Mouse (Mus musculus): ENCODE measurements around the gene 1700069L16Rik.

The 1700069L16Rik gene

GRCm38 (mm10) chr5:113683246-113683645 is 41.3 kb downstream of the 1700069L16Rik start:
- DNase-seq: no peak

- no peak for DNase-seq
These were observed 42.1 kb downstream of the 1700069L16Rik start for GRCm38 (mm10) chr5:113682472-113682871.

DNA sequence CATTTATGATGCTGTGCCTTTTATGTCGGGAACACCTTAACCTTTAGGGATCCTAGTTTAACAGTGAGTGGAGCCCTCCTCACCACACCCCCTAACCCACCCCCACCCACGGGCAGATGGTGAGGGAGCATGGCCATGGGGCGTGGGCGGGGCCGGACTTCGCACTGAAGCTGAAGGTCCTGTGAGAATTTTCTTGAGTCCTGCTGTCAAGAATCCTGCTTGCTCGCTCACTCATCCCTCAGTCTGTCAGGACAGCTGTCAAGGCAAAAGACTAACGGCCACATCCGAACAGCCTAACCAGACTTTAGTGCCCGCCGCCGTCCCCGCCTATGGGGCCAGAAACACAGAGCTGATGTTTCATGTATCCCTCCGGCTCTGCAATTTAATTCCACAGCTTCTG is 43.4 kb downstream of the 1700069L16Rik start:
- no peak for DNase-seq

- no peak for DNase-seq
These were observed 45.1 kb downstream of the 1700069L16Rik start for GRCm38 (mm10) chr5:113679509-113679908.

GRCm38 (mm10) chr5:113678743-113679452 is 45.7 kb downstream of the 1700069L16Rik start:
- no peak for DNase-seq

GRCm38 (mm10) chr5:113677541-113677940 is 47.0 kb downstream of the 1700069L16Rik start:
- DNase-seq: no peak

DNA sequence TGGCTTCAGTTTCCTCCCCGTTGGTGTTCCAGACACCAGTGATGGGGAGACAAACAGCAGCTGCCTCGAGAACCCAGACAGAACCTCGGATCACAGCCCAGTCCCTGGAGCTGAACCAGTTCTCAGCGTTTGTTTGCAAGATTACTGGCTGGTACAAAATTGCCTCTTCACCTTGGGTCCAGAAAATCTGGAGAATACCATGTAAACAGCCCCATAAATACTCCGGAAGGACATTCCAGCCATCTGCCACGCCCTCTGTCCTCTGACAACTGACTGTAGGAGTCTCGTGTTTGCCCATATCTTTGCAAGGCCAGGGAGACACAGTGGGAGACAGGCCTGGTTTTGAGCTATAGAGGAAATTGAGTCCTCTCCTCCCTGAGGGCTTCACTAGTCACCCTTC is 49.7 kb downstream of the 1700069L16Rik start:
- DNase-seq: no peak

GRCm38 (mm10) chr5:113672456-113672855 is 52.1 kb downstream of the 1700069L16Rik start:
- DNase-seq: peak; percentile 15

DNA sequence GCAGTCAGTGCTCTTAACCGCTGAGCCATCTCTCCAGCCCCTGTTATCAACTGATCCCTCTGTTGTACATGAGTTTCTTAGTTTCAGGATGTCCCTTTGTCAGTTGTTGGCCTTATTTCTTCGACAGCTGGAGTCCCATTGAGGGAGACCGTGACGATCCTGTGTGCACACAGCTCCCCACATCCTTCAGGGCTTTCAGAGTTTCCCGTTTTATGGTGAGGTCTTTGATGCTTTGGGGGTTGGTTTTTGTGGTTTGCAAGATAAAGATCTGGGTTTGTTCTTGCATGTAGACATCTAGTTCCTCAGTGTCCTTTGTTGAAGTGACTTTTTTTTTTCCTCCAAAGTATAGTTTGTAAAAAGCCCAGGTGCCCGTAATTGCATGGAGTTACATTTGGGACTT is 54.0 kb downstream of the 1700069L16Rik start:
- no peak for DNase-seq

- no peak for DNase-seq
These were observed 54.5 kb downstream of the 1700069L16Rik start for GRCm38 (mm10) chr5:113670110-113670509.

DNA sequence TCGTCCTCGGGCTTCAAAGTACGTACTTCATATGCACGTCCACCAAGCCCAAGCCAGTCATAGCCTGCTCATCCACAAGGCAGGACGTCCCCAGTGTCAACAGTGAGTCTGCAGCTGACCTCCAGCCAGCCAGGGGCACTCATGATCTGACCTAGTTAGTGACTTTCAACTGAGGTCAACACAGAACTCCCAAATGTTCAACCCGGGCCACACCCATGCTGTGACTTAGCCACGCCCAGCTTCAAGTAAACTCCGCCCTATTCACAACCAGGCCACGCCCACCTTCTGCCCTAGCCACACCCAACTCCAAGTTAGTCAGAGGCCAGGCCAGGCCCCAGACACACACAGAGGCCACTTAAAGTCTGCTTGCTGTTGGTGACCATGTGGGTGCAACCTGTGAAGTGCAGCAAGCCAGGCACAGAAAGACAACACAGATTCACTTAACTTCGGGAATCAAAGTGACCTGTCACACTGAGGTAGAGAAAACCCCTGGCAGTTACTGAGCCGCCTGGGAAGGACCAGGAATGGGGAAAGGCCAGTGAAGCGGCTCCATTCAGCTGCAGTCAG is 59.9 kb downstream of the 1700069L16Rik start:
- DNase-seq: peak; percentile 40

DNA sequence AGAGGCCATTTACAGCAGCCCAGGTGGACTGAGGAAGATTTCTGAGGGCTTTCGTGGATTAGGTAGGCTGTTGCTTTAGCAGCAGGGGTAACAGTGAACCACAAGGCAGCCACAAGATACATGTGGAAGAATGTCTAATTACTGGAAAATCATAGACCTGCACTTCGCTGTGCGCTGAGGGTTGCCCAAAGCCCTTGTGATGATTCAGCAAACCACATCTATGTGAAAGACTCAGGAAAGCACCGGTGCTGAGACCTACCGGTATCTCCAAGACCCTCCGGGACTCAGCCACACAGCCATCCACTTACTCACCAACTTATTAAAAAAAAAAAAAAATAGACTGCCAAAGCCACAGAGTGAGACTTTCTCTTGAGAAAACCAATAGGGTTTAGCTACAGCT is 60.4 kb downstream of the 1700069L16Rik start:
- no peak for DNase-seq

DNA sequence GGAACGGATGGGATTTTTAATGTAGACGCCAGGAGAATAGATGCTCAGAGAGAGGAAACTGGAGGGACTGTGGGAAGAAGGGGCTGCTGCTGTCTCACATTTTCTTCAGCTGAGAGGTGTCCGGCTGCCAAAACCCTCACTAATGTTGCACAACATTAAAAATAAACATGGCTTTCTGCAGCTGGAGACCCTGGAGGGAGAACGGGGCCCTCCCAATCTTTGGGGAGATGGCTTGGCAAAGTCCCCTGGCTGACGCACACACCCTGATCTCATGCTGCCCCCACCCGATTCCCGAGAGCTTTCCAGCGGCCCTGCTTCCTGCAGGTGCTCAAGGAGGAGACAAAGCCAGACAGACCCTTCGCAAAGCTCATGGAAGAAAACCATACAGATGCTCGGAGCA is 63.7 kb downstream of the 1700069L16Rik start:
- no peak for DNase-seq

GRCm38 (mm10) chr5:113654821-113655220 is 69.8 kb downstream of the 1700069L16Rik start:
- no peak for DNase-seq

DNA sequence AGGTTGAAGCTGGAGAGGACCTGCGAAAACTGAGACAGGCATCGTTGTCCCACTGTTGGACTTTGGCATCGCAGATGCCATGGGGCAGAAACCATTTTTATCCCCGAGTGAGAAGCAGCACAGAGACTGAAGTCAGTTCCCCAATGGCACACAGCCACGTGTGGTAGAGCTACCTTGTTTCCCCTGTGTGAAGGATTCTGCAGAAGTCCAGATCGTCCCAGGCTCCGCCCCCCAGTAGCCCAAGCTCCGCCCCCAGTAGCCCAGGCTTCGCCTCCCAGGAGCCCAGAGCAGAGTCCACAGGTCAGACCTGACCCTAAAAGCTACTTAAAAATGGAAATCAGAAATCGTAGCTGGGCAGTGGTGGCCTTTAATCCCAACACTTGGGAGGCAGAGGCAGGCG is 70.4 kb downstream of the 1700069L16Rik start:
- DNase-seq: no peak

DNA sequence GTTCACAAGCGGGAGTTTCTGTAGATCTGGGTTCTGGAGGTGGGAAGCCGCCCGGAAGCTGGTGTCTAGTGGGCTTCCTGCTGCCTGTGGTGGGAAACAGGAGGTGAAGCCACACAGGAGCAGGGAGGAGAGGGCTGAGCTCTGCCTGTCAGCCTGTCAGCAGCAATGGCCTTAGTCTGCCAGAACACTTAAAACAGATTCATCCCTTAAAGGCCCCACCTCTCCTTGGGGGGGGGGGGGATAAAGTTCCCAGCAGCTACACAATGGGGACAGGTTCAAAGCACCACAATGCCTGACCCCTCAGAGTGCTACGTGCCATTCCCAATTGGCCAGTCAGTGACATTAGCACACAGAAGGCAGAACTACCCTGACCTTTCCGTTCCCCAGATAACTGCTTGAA is 72.4 kb downstream of the 1700069L16Rik start:
- DNase-seq: no peak

GRCm38 (mm10) chr5:113650035-113650865 is 74.3 kb downstream of the 1700069L16Rik start, which contains the start of gene Cmklr1:
TSS of gene Cmklr1 (minus strand) at chr5:113650426.
- peak; percentile 29 for DNase-seq

GRCm38 (mm10) chr5:113648647-113649211 is 75.8 kb downstream of the 1700069L16Rik start:
- no peak for DNase-seq

- DNase-seq: no peak
These were observed 77.4 kb downstream of the 1700069L16Rik start for GRCm38 (mm10) chr5:113647141-113647540.

GRCm38 (mm10) chr5:113644520-113644919 is 80.1 kb downstream of the 1700069L16Rik start:
- no peak for DNase-seq

GRCm38 (mm10) chr5:113643107-113643848 is 81.3 kb downstream of the 1700069L16Rik start:
- peak; percentile 34 for DNase-seq

All from liver (tissue).